Mouse (Mus musculus) forebrain, embryonic 13.5 days (tissue): Measurements from ENCODE around the gene Ccdc183. TPM values are rescaled to one million over a fixed set of nuclear protein-coding genes. Genes with fewer than 3 reads are reported as not detected.
A peak's percentile ranks its signal among the peaks of the same experiment; 100 is the strongest.

Experiments used
- ATAC-seq: fragments of 200-750 bp; cut with Nextera tagmentation; 2 replicates; pipeline ENCODE4 v1.8.0; 2017
- H3K27ac ChIP-seq: fragments of 300-500 bp; sonication (generic); 2 replicates; pipeline ENCODE4 v1.5.1; 2015; ENCODE audit warnings: inconsistent platforms, mild to moderate bottlenecking, moderate library complexity
- H3K27me3 ChIP-seq: fragments of 300-500 bp; sonication (generic); 2 replicates; pipeline ENCODE4 v1.6.1; 2015; ENCODE audit warnings: mild to moderate bottlenecking, inconsistent platforms
- H3K36me3 ChIP-seq: fragments of 300-500 bp; sonication (generic); 2 replicates; pipeline ENCODE4 v1.6.1; 2015; ENCODE audit warnings: mild to moderate bottlenecking, inconsistent platforms; ENCODE audit not compliant: poor library complexity, severe bottlenecking
- H3K4me1 ChIP-seq: fragments of 300-500 bp; sonication (generic); 2 replicates; pipeline ENCODE4 v1.6.1; 2015; ENCODE audit warnings: inconsistent platforms
- H3K4me2 ChIP-seq: fragments of 300-500 bp; sonication (generic); 2 replicates; pipeline ENCODE4 v1.6.1; 2015; ENCODE audit warnings: inconsistent platforms, mild to moderate bottlenecking, moderate library complexity
- H3K4me3 ChIP-seq: fragments of 300-500 bp; sonication (generic); 2 replicates; pipeline ENCODE4 v1.5.1; 2015; ENCODE audit warnings: mild to moderate bottlenecking, inconsistent platforms
- H3K9ac ChIP-seq: fragments of 300-500 bp; sonication (generic); 2 replicates; pipeline ENCODE4 v1.6.1; 2015; ENCODE audit warnings: mild to moderate bottlenecking, inconsistent platforms
- H3K9me3 ChIP-seq: fragments of 300-500 bp; sonication (generic); replicated peaks from 2 replicates; pipeline ENCODE4 v1.6.1; 2016; ENCODE audit warnings: inconsistent platforms
- WGBS: fragments of 180-500 bp; shearing (Covaris S2); methylation state at CpG from one replicate; pipeline ENCODE4 v1.1.7; 2015; 5-methylcytosine and 5-hydroxymethylcytosine counted together
- polyA plus RNA-seq: library from polyadenylated mRNA; unstranded; fragments of >200 nt; fragmentation: Nextera tagmentation; extraction: Ambion mirVana; gene quantifications from 2 replicates; pipeline ENCODE4 v1.2.1, GENCODE M21; 2015

The Ccdc183 gene
- polyA plus RNA-seq, 1 experiment from 2014 or later: 0.32 TPM

GRCm38 (mm10) chr2:25581901-25582301 lies 35.6 kb downstream of the Ccdc183 start:
- peaks cover 37% of the 10 kb centered on the region for H3K36me3 ChIP-seq
- H3K4me2 ChIP-seq: peak overlapping the region; percentile 69
- WGBS: 35% methylated on average over 6 of the region's 6 CpGs
- no peak overlapping the region for H3K27ac ChIP-seq
- no peaks in the 10 kb centered on the region for H3K9me3 ChIP-seq
- H3K4me3 ChIP-seq: no peak overlapping the region; the same call in 1 of the 2 replicates
- 0 out of 2 replicates have a peak, but pooled peaks have one; percentile 1 for ATAC-seq
- H3K9ac ChIP-seq: no peak overlapping the region
- H3K4me1 ChIP-seq: peaks cover 50% of the 10 kb centered on the region
- peaks cover 45% of the 10 kb centered on the region for H3K27me3 ChIP-seq

GRCm38 (mm10) chr2:25581294-25581864 lies 36.1 kb downstream of the Ccdc183 start, which contains the start of gene Ajm1:
Ajm1 (minus strand) TSS chr2:25581757.
- Histone ChIP-seq H3K4me3 (peak within 1 kb of the TSS; percentile 42), H3K27me3 (peaks cover 50% of the 10 kb centered on the region), H3K9me3 (no peaks in the 10 kb centered on the region), H3K4me2 (peak within 1 kb of the TSS; percentile 69), H3K9ac (peak within 1 kb of the TSS; percentile 59), H3K27ac (no peak within 1 kb of the TSS), H3K4me1 (peaks cover 52% of the 10 kb centered on the region), H3K36me3 (peaks cover 32% of the 10 kb centered on the region)
- peak; percentile 75 for ATAC-seq
- WGBS: 6% methylated on average over 19 of the region's 19 CpGs

GRCm38 (mm10) chr2:25580621-25581101 lies 36.8 kb downstream of the Ccdc183 start:
- peak overlapping the region; percentile 59; the same call in 1 of the 2 replicates for H3K9ac ChIP-seq
- WGBS: 52% methylated on average over 5 of the region's 6 CpGs
- peak overlapping the region; percentile 42; the same call in 1 of the 2 replicates for H3K4me3 ChIP-seq
- peaks cover 26% of the 10 kb centered on the region for H3K36me3 ChIP-seq
- no peaks in the 10 kb centered on the region for H3K9me3 ChIP-seq
- H3K27me3 ChIP-seq: peaks cover 57% of the 10 kb centered on the region
- no peak overlapping the region for H3K27ac ChIP-seq
- 0 out of 2 replicates have a peak, but pooled peaks have one; percentile 3 for ATAC-seq
- peak overlapping the region; percentile 69 for H3K4me2 ChIP-seq
- H3K4me1 ChIP-seq: peaks cover 56% of the 10 kb centered on the region

GRCm38 (mm10) chr2:25579737-25580460 lies 37.6 kb downstream of the Ccdc183 start:
- peaks cover 60% of the 10 kb centered on the region for H3K4me1 ChIP-seq
- no peak for ATAC-seq
- peak overlapping the region; percentile 19 for H3K4me3 ChIP-seq
- 7% methylated on average over 27 of the region's 27 CpGs for WGBS
- H3K27me3 ChIP-seq: peaks cover 59% of the 10 kb centered on the region
- H3K9ac ChIP-seq: no peak overlapping the region
- no peak overlapping the region for H3K27ac ChIP-seq
- H3K36me3 ChIP-seq: peaks cover 18% of the 10 kb centered on the region
- H3K9me3 ChIP-seq: no peaks in the 10 kb centered on the region
- H3K4me2 ChIP-seq: peak overlapping the region; percentile 39

GRCm38 (mm10) chr2:25578796-25579736 lies 38.4 kb downstream of the Ccdc183 start:
- Histone ChIP-seq H3K9ac (no peak overlapping the region), H3K27me3 (peaks cover 59% of the 10 kb centered on the region), H3K9me3 (no peaks in the 10 kb centered on the region), H3K4me2 (peak overlapping the region; percentile 39), H3K4me1 (peaks cover 62% of the 10 kb centered on the region), H3K27ac (no peak overlapping the region), H3K4me3 (peak overlapping the region; percentile 19), H3K36me3 (peaks cover 10% of the 10 kb centered on the region)
- 5% methylated on average over 77 of the region's 77 CpGs for WGBS
- ATAC-seq: no peak

- ATAC-seq: no peak
- Histone ChIP-seq H3K9ac (0 out of 2 replicates have a peak overlapping the region, but pooled peaks have one; percentile 30), H3K4me2 (peak overlapping the region; percentile 49), H3K27me3 (peaks cover 59% of the 10 kb centered on the region), H3K27ac (no peak overlapping the region), H3K9me3 (no peaks in the 10 kb centered on the region), H3K4me1 (peaks cover 71% of the 10 kb centered on the region), H3K36me3 (peaks cover under 1% of the 10 kb centered on the region), H3K4me3 (peak overlapping the region; percentile 27)
- 4% methylated on average over 75 of the region's 75 CpGs for WGBS
These were observed 39.3 kb downstream of the Ccdc183 start for GRCm38 (mm10) chr2:25577951-25578795.

- H3K9ac ChIP-seq: 0 out of 2 replicates have a peak overlapping the region, but pooled peaks have one; percentile 30
- H3K4me3 ChIP-seq: peak overlapping the region; percentile 27
- 16% methylated on average over 92 of the region's 92 CpGs for WGBS
- H3K27ac ChIP-seq: no peak overlapping the region
- no peaks in the 10 kb centered on the region for H3K36me3 ChIP-seq
- no peaks in the 10 kb centered on the region for H3K9me3 ChIP-seq
- peaks cover 73% of the 10 kb centered on the region for H3K4me1 ChIP-seq
- peaks cover 59% of the 10 kb centered on the region for H3K27me3 ChIP-seq
- H3K4me2 ChIP-seq: peak overlapping the region; percentile 49
- no peak for ATAC-seq
These were observed 40.2 kb downstream of the Ccdc183 start for GRCm38 (mm10) chr2:25576965-25577891.

- 65% methylated on average over 16 of the region's 16 CpGs for WGBS
- Histone ChIP-seq H3K4me1 (peaks cover 65% of the 10 kb centered on the region), H3K36me3 (peaks cover 9% of the 10 kb centered on the region), H3K9ac (peak overlapping the region; percentile 71; the same call in 1 of the 2 replicates), H3K9me3 (no peaks in the 10 kb centered on the region), H3K27ac (no peak overlapping the region), H3K27me3 (peaks cover 57% of the 10 kb centered on the region), H3K4me2 (peak overlapping the region; percentile 92), H3K4me3 (0 out of 2 replicates have a peak overlapping the region, but pooled peaks have one; percentile 54)
- no peak for ATAC-seq
These were observed 41.2 kb downstream of the Ccdc183 start for GRCm38 (mm10) chr2:25576028-25576850.

- peaks cover 50% of the 10 kb centered on the region for H3K27me3 ChIP-seq
- H3K4me2 ChIP-seq: peak overlapping the region; percentile 92
- H3K9me3 ChIP-seq: no peaks in the 10 kb centered on the region
- peak overlapping the region; percentile 71 for H3K9ac ChIP-seq
- peaks cover 58% of the 10 kb centered on the region for H3K4me1 ChIP-seq
- no peak; the same call in 1 of the 2 replicates for ATAC-seq
- H3K4me3 ChIP-seq: peak overlapping the region; percentile 54
- peak overlapping the region; percentile 76 for H3K27ac ChIP-seq
- H3K36me3 ChIP-seq: peaks cover 15% of the 10 kb centered on the region
- WGBS: 9% methylated on average over 21 of the region's 21 CpGs
These were observed 41.9 kb downstream of the Ccdc183 start for GRCm38 (mm10) chr2:25575432-25576027.
